Mouse (Mus musculus) T-helper 1 cell (primary cell): ENCODE results near the gene Brdt.

ENCODE experiments used
- in situ Hi-C: fragments of 300-600 bp; cut with MboI, MseI; formaldehyde crosslinking; loops from one replicate; pipeline ENCODE4 v1.15.1; 2025; ENCODE audit warnings: high pct_unique_total_duplicates

Gene Brdt

DNA sequence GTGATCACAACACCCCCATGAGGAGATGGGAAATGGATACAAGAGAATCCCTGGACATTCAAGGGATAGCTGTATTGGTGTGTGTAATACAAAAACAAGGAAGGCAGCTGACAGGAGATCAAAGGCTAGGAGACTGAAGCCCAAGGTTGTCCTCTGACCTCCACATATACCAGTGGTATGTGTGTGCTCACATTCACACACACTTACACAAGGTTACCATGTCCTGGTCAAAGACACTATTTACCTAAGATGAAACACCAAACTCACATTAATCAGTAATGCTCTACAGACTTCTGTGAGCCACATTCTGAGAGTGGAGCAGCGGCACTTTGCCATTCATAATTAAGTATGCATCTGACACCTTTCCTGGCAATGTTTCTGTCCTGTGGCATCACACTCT, 79.3 kb downstream of the Brdt start:
- in situ Hi-C loops, result no loop called here

GRCm38 (mm10) chr5:107411326-107411725, 80.4 kb downstream of the Brdt start:
- in situ Hi-C loops, result no loop called here

DNA sequence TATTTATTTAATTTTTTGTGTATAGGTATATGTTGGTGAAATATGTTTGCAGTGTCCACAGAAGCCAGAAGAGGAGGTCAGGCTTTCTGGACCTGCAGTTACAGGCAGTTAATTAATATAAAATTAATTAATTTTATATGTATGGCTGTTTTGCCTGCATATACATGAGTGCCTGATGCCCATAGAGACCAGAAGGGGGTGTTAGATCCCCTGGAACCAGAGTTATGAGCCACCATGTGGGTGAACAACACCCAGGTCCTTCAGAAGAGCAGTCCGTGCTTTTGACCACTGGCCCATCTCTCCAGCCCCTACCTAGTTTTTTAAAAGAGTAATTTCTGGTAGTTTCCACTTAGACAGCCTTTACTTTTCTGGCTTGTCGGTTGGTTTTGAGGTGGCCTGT, 81.3 kb downstream of the Brdt start:
- in situ Hi-C loops, result no loop called here

DNA sequence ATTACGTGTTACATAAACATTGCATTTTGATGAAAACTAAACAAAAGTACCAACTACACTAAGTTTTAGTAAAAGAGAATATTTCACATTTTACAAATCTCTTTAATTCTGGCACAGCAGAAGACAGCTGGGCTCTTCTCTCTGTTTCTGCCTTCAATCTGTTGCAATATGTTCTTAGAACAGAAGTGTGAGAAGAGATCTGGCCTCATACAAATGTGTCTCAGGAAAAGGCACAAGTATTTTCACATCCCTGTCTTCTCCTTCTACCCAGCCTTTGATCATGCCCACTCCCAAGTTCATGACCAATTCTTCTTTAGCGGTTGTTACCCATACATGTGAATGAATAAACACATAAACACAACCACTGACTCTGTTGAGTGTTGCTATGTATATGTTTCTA, 84.1 kb downstream of the Brdt start:
- in situ Hi-C loops, result no loop called here

GRCm38 (mm10) chr5:107421676-107422075, 90.7 kb downstream of the Brdt start:
- in situ Hi-C loops, result no loop called here

- in situ Hi-C loops, result no loop called here
Measured at GRCm38 (mm10) chr5:107431249-107431648, 100.3 kb downstream of the Brdt start, which contains the start of gene Lpcat2b. TSS of gene Lpcat2b (plus strand) at chr5:107431549.

- in situ Hi-C loops, result no loop called here
Measured at GRCm38 (mm10) chr5:107434001-107434400, 103.0 kb downstream of the Brdt start.

GRCm38 (mm10) chr5:107436185-107436584, 105.2 kb downstream of the Brdt start:
- in situ Hi-C loops, result no loop called here
